Comparison of ENCODE assay signal across 15 mouse cellular contexts in genomic region chr12:100492676-100493075, GRCm38 (mm10).
"Had no signal": no experiment of that assay in that cellular context is flagged by ENCODE, and none has a peak within 500 bp of the region (broad histone marks: within the 10 kb centered on the region; RNA-seq: fewer than 3 reads in every experiment).

No protein-coding gene starts in this region.

- H3K4me2 ChIP-seq: limb, embryonic 15.5 days; liver, embryonic 12.5 days; lung, embryonic 14.5 days; midbrain, embryonic 12.5 days; neural tube, embryonic 15.5 days had no signal

- H3K4me1 ChIP-seq: limb, embryonic 15.5 days; liver, embryonic 12.5 days; neural tube, embryonic 15.5 days had no signal

- DNase-seq: kidney, adult 11 months; kidney, adult 9 months; kidney, postnatal 36 days; lung, embryonic 14.5 days; lung, postnatal 10 days; lung, postnatal 4 days; thymus, adult 18-20 months; thymus, postnatal 14 days had no signal

- H3K27me3 ChIP-seq: limb, embryonic 15.5 days; liver, embryonic 12.5 days; midbrain, embryonic 12.5 days; neural tube, embryonic 15.5 days had no signal

- H3K9ac ChIP-seq: limb, embryonic 15.5 days; liver, embryonic 12.5 days; lung, embryonic 14.5 days; midbrain, embryonic 12.5 days; neural tube, embryonic 15.5 days had no signal

- ATAC-seq: liver, embryonic 12.5 days had no signal

- H3K9me3 ChIP-seq: limb, embryonic 15.5 days; liver, embryonic 12.5 days; midbrain, embryonic 12.5 days; neural tube, embryonic 15.5 days had no signal

- H3K4me3 ChIP-seq: limb, embryonic 15.5 days; liver, embryonic 12.5 days; midbrain, embryonic 12.5 days; myocyte; neural tube, embryonic 15.5 days had no signal

- H3K27ac ChIP-seq: kidney, postnatal 0 days; limb, embryonic 15.5 days; liver, embryonic 12.5 days; midbrain, embryonic 12.5 days; neural tube, embryonic 15.5 days; stomach, postnatal 0 days had no signal
